In genomic region chr11:92858170-92858569, GRCm38 (mm10) we compare ENCODE assay signal across 19 mouse cellular contexts.
DNase-seq lines count a peak whose midpoint lies in the region; ATAC-seq and TF ChIP-seq lines count a peak whose summit lies in the region.
"Had no signal": no experiment of that assay in that cellular context is flagged by ENCODE, and none has a peak within 500 bp of the region (broad histone marks: within the 10 kb centered on the region; RNA-seq: fewer than 3 reads in every experiment).

No protein-coding gene starts in this region.

- intact Hi-C loops in left cerebral cortex, adult 2 months (cut with DNase I) = no loop called here

- ATAC-seq in frontal cortex, adult (ENCODE audit: low TSS enrichment) = peak; percentile 73
- ATAC-seq: activated CD4-positive, CD25-positive, alpha-beta regulatory T cell, adult 4 months; CD4-positive, CD25-positive, alpha-beta regulatory T cell, adult 4 months; Patski had no signal

- H3K4me3 ChIP-seq in left cerebral cortex, adult 2 months = no peak overlapping the region

- no peak for TF ChIP-seq CTCF in left cerebral cortex, adult 2 months (IDR thresholded peaks at IDR 0.05)

- peak overlapping the region; percentile 24; the same call in 1 of the 2 replicates for H3K27ac ChIP-seq in left cerebral cortex, adult 2 months

- no peak for DNase-seq in frontal cortex, postnatal 10 days (ENCODE audit: low spot score in 2 of 2)
- no peak for DNase-seq in left cerebral cortex, adult 2 months (ENCODE audit: extremely low spot score in 1 of 2, low spot score in 2 of 2)
- no peak for DNase-seq in left cerebral cortex, adult 18-20 months (ENCODE audit: low spot score in 2 of 2)
- peak; percentile 26 to 32 for DNase-seq in right cerebral cortex, postnatal 10 days (ENCODE audit: low spot score in 2 of 2)
- DNase-seq in right cerebral cortex, postnatal 25 days = no peak
- DNase-seq: adrenal gland, adult 2 months; adrenal gland, adult 8-10 months; adrenal gland, postnatal 10 days; adrenal gland, postnatal 14 days; adrenal gland, postnatal 25 days; adrenal gland, postnatal 36 days; B cell, adult 2 months; cerebellum, adult 11 months; cerebellum, adult 11-12 months; cerebellum, adult 18-20 months had no signal

Comparison
In these comparisons a context has a peak if more than half of its experiments do, and no peak if none do; other contexts are left out.
1. DNase-seq: peak in right cerebral cortex, postnatal 10 days (2 of 2); none in frontal cortex, postnatal 10 days (0 of 2), left cerebral cortex, adult 2 months (0 of 2), left cerebral cortex, adult 18-20 months (0 of 2) and right cerebral cortex, postnatal 25 days (single experiment).